ENCODE assay signal across 10 mouse cellular contexts in the genomic region with DNA sequence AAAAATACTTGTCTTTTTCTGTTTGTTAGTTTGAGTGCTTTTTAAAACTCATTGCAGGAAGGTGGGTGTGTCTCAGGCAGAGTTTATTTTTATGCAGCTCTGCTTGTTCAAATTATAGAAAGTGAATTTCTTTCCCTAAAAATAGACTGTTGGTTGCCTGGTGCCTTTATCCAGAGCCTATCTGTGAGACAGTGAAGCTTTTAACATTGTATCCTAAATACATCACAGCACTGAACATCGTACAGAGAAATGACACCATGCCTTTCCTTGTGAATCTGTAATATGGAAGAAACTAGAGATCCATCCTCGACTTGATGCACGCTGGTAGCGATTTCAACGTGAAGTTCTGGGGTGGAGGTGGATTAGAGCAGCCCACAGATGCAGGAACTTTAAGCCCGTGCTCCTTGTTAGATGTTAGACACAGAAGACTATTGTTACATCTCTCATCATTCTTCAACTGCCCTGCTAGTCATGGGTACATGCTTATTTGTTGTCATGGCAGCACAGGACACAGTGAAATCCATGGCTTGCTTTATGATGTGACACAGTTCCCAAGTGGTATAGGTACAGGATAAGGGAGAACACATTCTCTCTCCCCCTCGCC. TPM values are rescaled to one million over a fixed set of nuclear protein-coding genes. Genes with fewer than 3 reads are reported as not detected.
DNase-seq lines count a peak whose midpoint lies in the region; ATAC-seq and TF ChIP-seq lines count a peak whose summit lies in the region.
"Had no signal": no experiment of that assay in that cellular context is flagged by ENCODE, and none has a peak within 500 bp of the region (broad histone marks: within the 10 kb centered on the region; RNA-seq: fewer than 3 reads in every experiment).

No protein-coding gene starts in this region.

- H3K27me3 ChIP-seq in heart, embryonic 10.5 days (ENCODE audit: insufficient read depth, poor library complexity, severe bottlenecking): no peaks in the 10 kb centered on the region
- no peaks in the 10 kb centered on the region for H3K27me3 ChIP-seq in hindbrain, postnatal 0 days (ENCODE audit: insufficient read depth, low read length)
- no peaks in the 10 kb centered on the region for H3K27me3 ChIP-seq in midbrain, postnatal 0 days (ENCODE audit: insufficient read depth, low read length)

- TF ChIP-seq CTCF in embryonic fibroblast, embryonic 13.5 days (IDR thresholded peaks at IDR 0.05; ENCODE audit: borderline replicate concordance, insufficient read depth, low read length): no peak
- no peak for TF ChIP-seq CTCF in hindbrain, postnatal 0 days (IDR thresholded peaks at IDR 0.05; ENCODE audit: low read depth)
- TF ChIP-seq CTCF in midbrain, postnatal 0 days (IDR thresholded peaks at IDR 0.05): no peak

- ATAC-seq in hindbrain, postnatal 0 days: peak; percentile 79
- ATAC-seq in midbrain, postnatal 0 days (ENCODE audit: low FRiP score): peak; percentile 66; the same call in 1 of the 2 replicates
- no peak for ATAC-seq in megakaryocyte progenitor cell, adult 5-6 weeks (replicated peaks; ENCODE audit: poor library complexity)

- H3K4me2 ChIP-seq in hindbrain, postnatal 0 days (ENCODE audit: low read depth, low read length): peak overlapping the region; percentile 35
- H3K4me2 ChIP-seq in midbrain, postnatal 0 days (ENCODE audit: low read depth, low read length, poor library complexity, severe bottlenecking): peak overlapping the region; percentile 22; the same call in 1 of the 2 replicates
- H3K4me2 ChIP-seq: lung, embryonic 14.5 days had no signal

- peak overlapping the region; percentile 30 for H3K27ac ChIP-seq in heart, embryonic 10.5 days
- H3K27ac ChIP-seq in embryonic fibroblast, embryonic 13.5 days (ENCODE audit: insufficient read depth, low read length): peak overlapping the region; percentile 77
- H3K27ac ChIP-seq in hindbrain, postnatal 0 days: peak overlapping the region; percentile 62
- H3K27ac ChIP-seq in midbrain, postnatal 0 days (ENCODE audit: low read depth, low read length): 0 out of 2 replicates have a peak overlapping the region, but pooled peaks have one; percentile 34

- no peak for TF ChIP-seq POLR2A in embryonic fibroblast, embryonic 13.5 days (IDR thresholded peaks at IDR 0.05; ENCODE audit: low read depth, low read length)

- no peak overlapping the region for H3K9ac ChIP-seq in hindbrain, postnatal 0 days (replicated peaks; ENCODE audit: low read length)
- H3K9ac ChIP-seq in midbrain, postnatal 0 days (replicated peaks; ENCODE audit: low read length, poor library complexity, severe bottlenecking): no peak overlapping the region
- H3K9ac ChIP-seq: lung, embryonic 14.5 days had no signal

- WGBS in heart, embryonic 10.5 days: 52% methylated on average over 7 of the region's 7 CpGs
- 13% methylated on average over 7 of the region's 7 CpGs for WGBS in hindbrain, postnatal 0 days
- 22% methylated on average over 7 of the region's 7 CpGs for WGBS in midbrain, postnatal 0 days

- H3K36me3 ChIP-seq in heart, embryonic 10.5 days: no peaks in the 10 kb centered on the region
- H3K36me3 ChIP-seq in hindbrain, postnatal 0 days (ENCODE audit: insufficient read depth, low read length): no peaks in the 10 kb centered on the region
- no peaks in the 10 kb centered on the region for H3K36me3 ChIP-seq in midbrain, postnatal 0 days (ENCODE audit: insufficient read depth, low read length)

- H3K4me1 ChIP-seq in heart, embryonic 10.5 days: peaks cover 26% of the 10 kb centered on the region; the same call in 1 of the 2 replicates
- peaks cover 24% of the 10 kb centered on the region for H3K4me1 ChIP-seq in embryonic fibroblast, embryonic 13.5 days (ENCODE audit: control insufficient read depth, insufficient read depth, low read length)
- H3K4me1 ChIP-seq in hindbrain, postnatal 0 days (ENCODE audit: insufficient read depth, low read length): no peaks in the 10 kb centered on the region
- H3K4me1 ChIP-seq in midbrain, postnatal 0 days (ENCODE audit: insufficient read depth, low read length): no peaks in the 10 kb centered on the region

- intact Hi-C loops in gastrocnemius, postnatal 14 days (cut with DNase I; ENCODE audit: low total_unique reads): no loop called here

- H3K4me3 ChIP-seq in heart, embryonic 10.5 days: no peak overlapping the region
- H3K4me3 ChIP-seq in embryonic fibroblast, embryonic 13.5 days (ENCODE audit: insufficient read depth, low read length): no peak overlapping the region
- no peak overlapping the region for H3K4me3 ChIP-seq in hindbrain, postnatal 0 days (ENCODE audit: low read length)
- H3K4me3 ChIP-seq in midbrain, postnatal 0 days (ENCODE audit: low read depth, low read length): no peak overlapping the region

- no peak for DNase-seq in heart, embryonic 10.5 days (ENCODE audit: low spot score)
- DNase-seq in heart, adult 8-10 months (ENCODE audit: low spot score): no peak
- peak; percentile 15 for DNase-seq in hindbrain, postnatal 0 days (ENCODE audit: low spot score)
- DNase-seq in midbrain, postnatal 0 days (ENCODE audit: low spot score): no peak
- no peak for DNase-seq in gastrocnemius, postnatal 14 days
- no peak for DNase-seq in spleen, postnatal 36 days (ENCODE audit: low spot score in 2 of 2)
- DNase-seq: kidney, adult 11 months; lung, embryonic 14.5 days had no signal

- no peaks in the 10 kb centered on the region for H3K9me3 ChIP-seq in heart, embryonic 10.5 days
- H3K9me3 ChIP-seq in hindbrain, postnatal 0 days (ENCODE audit: low read length): no peaks in the 10 kb centered on the region
- H3K9me3 ChIP-seq in midbrain, postnatal 0 days (ENCODE audit: low read length): no peaks in the 10 kb centered on the region

RNA-seq across cellular contexts. Expression of a gene that starts 45.9 kb away (rescaled TPM):
- 30.6 and 44.7 TPM in 2 replicates for polyA plus RNA-seq in heart, embryonic 10.5 days (2016; fragmentation: Nextera tagmentation; extraction: Ambion mirVana)
- total RNA-seq in heart, adult 8-10 months (2022): 10 to 100 TPM in 3 of 4 experiments, 1 to 10 TPM in 1; 10.0 to 15.6 (median 15.2) TPM
- 188 and 357 TPM in 2 replicates for polyA plus RNA-seq in embryonic fibroblast, embryonic 13.5 days (2011; ENCODE audit: insufficient read length, low read depth, missing spikeins)
- total RNA-seq in hindbrain, postnatal 0 days (2014; rRNA removed): 2.3 and 3.1 TPM in 2 replicates
- 1.8 and 2.0 TPM in 2 replicates for polyA plus RNA-seq in hindbrain, postnatal 0 days (2015; fragmentation: Nextera tagmentation; extraction: Ambion mirVana)
- total RNA-seq in midbrain, postnatal 0 days (2014; rRNA removed): 0.94 and 1.3 TPM in 2 replicates
- 0.65 and 1.3 TPM in 2 replicates for polyA plus RNA-seq in midbrain, postnatal 0 days (2015; fragmentation: Nextera tagmentation; extraction: Ambion mirVana)
- 0.12 and 2.8 TPM in 2 replicates for total RNA-seq in megakaryocyte progenitor cell, adult 5-6 weeks (2015)
- 0.04 and 2.6 TPM in 2 replicates for total RNA-seq in megakaryocyte progenitor cell, adult 5-6 weeks (2017)
- 10 to 100 TPM; 25.9 to 34.0 TPM for total RNA-seq in gastrocnemius, postnatal 14 days (2021)
